Mouse (Mus musculus): Measurements from ENCODE around the gene Gm3404. TPM values are rescaled to one million over a fixed set of nuclear protein-coding genes. Genes with fewer than 3 reads are reported as not detected.

The Gm3404 gene
- polyA plus RNA-seq (2014; fragmentation: Illumina TruSeq; extraction: RNeasy Lipid Tissue Mini Kit (QIAGEN cat#74804)) = not detected

DNA sequence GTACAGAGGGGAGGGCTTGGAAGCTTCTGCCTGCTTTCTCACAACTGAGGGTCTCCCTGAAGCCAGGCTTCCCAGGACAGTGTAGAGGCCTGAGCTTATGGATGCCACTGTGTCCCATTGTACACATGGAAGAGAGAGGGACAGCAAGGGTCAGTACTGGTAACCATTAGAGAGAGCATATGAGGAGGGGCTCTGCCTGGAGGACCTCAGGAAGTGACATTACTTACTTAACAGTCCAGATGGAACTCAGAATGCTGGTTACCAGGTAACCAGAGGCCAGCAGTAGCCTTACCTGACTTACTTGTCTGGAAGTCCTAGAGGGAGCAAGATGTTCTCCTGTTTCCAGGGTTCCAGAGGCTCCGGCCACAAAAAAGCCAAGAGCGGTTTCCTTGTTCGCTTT, at the start of gene Gm3404:
TSS of gene Gm3404 (plus strand) at position 301 of the 400 bp plus-strand sequence.

DNA sequence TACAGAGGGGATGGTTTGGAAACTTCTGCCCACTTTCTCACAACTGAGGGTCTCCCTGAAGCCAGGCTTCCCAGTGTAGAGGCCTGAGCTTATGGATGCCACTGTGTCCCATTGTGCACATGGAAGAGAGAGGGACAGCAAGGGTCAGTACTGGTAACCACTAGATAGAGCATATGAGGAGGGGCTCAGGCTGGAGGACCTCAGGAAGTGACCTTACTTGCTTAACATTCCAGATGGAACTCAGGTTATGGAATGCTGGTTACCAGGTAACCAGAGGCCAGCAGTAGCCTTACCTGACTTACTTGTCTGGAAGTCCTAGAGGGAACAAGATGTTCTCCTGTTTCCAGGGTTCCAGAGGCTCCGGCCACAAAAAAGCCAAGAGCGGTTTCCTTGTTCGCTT, 43.9 kb upstream of the Gm3404 start, which contains the start of gene Gm6408:
TSS of gene Gm6408 (plus strand) at position 301 of the 400 bp plus-strand sequence.

DNA sequence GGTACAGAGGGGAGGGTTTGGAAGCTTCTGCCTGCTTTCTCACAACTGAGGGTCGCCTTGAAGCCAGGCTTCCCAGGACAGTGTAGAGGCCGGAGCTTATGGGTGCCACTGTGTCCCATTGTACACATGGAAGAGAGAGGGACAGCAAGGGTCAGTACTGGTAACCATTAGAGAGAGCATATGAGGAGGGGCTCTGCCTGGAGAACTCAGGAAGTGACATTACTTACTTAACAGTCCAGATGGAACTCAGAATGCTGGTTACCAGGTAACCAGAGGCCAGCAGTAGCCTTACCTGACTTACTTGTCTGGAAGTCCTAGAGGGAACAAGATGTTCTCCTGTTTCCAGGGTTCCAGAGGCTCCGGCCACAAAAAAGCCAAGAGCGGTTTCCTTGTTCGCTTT, 34.5 kb upstream of the Gm3404 start, which contains the start of gene Gm6370:
TSS of gene Gm6370 (plus strand) at position 301 of the 400 bp plus-strand sequence.

DNA sequence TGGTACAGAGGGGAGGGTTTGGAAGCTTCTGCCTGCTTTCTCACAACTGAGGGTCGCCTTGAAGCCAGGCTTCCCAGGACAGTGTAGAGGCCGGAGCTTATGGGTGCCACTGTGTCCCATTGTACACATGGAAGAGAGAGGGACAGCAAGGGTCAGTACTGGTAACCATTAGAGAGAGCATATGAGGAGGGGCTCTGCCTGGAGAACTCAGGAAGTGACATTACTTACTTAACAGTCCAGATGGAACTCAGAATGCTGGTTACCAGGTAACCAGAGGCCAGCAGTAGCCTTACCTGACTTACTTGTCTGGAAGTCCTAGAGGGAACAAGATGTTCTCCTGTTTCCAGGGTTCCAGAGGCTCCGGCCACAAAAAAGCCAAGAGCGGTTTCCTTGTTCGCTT, 23.5 kb upstream of the Gm3404 start, which contains the start of gene 4930449I24Rik:
TSS of gene 4930449I24Rik (plus strand) at position 301 of the 400 bp plus-strand sequence.

DNA sequence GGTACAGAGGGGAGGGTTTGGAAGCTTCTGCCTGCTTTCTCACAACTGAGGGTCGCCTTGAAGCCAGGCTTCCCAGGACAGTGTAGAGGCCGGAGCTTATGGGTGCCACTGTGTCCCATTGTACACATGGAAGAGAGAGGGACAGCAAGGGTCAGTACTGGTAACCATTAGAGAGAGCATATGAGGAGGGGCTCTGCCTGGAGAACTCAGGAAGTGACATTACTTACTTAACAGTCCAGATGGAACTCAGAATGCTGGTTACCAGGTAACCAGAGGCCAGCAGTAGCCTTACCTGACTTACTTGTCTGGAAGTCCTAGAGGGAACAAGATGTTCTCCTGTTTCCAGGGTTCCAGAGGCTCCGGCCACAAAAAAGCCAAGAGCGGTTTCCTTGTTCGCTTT, 11.8 kb upstream of the Gm3404 start, which contains the start of gene Gm3402:
TSS of gene Gm3402 (plus strand) at position 301 of the 400 bp plus-strand sequence.

DNA sequence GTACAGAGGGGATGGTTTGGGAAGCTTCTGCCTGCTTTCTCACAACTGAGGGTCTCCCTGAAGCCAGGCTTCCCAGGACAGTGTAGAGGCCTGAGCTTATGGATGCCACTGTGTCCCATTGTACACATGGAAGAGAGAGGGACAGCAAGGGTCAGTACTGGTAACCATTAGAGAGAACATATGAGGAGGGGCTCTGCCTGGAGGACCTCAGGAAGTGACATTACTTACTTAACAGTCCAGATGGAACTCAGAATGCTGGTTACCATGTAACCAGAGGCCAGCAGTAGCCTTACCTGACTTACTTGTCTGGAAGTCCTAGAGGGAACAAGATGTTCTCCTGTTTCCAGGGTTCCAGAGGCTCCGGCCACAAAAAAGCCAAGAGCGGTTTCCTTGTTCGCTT, 11.7 kb downstream of the Gm3404 start, which contains the start of gene Gm3409:
TSS of gene Gm3409 (plus strand) at position 301 of the 400 bp plus-strand sequence.

DNA sequence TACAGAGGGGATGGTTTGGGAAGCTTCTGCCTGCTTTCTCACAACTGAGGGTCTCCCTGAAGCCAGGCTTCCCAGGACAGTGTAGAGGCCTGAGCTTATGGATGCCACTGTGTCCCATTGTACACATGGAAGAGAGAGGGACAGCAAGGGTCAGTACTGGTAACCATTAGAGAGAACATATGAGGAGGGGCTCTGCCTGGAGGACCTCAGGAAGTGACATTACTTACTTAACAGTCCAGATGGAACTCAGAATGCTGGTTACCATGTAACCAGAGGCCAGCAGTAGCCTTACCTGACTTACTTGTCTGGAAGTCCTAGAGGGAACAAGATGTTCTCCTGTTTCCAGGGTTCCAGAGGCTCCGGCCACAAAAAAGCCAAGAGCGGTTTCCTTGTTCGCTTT, 30.2 kb downstream of the Gm3404 start, which contains the start of gene Gm3415:
TSS of gene Gm3415 (plus strand) at position 301 of the 400 bp plus-strand sequence.

Other genes with a start within 250 kb of the Gm3404 start
- 17.8 TPM for gene Wasf3, start 140.8 kb upstream of the Gm3404 start, polyA plus RNA-seq (2014; fragmentation: Illumina TruSeq; extraction: RNeasy Lipid Tissue Mini Kit (QIAGEN cat#74804))
- not detected for gene Gm6408, start 43.8 kb upstream of the Gm3404 start, polyA plus RNA-seq (2014; fragmentation: Illumina TruSeq; extraction: RNeasy Lipid Tissue Mini Kit (QIAGEN cat#74804))
- gene Gm6370, start 34.4 kb upstream of the Gm3404 start, polyA plus RNA-seq (2014; fragmentation: Illumina TruSeq; extraction: RNeasy Lipid Tissue Mini Kit (QIAGEN cat#74804)) = not detected
- gene 4930449I24Rik, start 23.4 kb upstream of the Gm3404 start, polyA plus RNA-seq (2014; fragmentation: Illumina TruSeq; extraction: RNeasy Lipid Tissue Mini Kit (QIAGEN cat#74804)) = not detected
- not detected for gene Gm3402, start 11.7 kb upstream of the Gm3404 start, polyA plus RNA-seq (2014; fragmentation: Illumina TruSeq; extraction: RNeasy Lipid Tissue Mini Kit (QIAGEN cat#74804))
- gene Gm3409, start 11.8 kb downstream of the Gm3404 start, polyA plus RNA-seq (2014; fragmentation: Illumina TruSeq; extraction: RNeasy Lipid Tissue Mini Kit (QIAGEN cat#74804)) = not detected
- not detected for gene Gm3415, start 30.3 kb downstream of the Gm3404 start, polyA plus RNA-seq (2014; fragmentation: Illumina TruSeq; extraction: RNeasy Lipid Tissue Mini Kit (QIAGEN cat#74804))
- not detected for gene Gpr12, start 59.4 kb downstream of the Gm3404 start, polyA plus RNA-seq (2014; fragmentation: Illumina TruSeq; extraction: RNeasy Lipid Tissue Mini Kit (QIAGEN cat#74804))